Mouse (Mus musculus): ENCODE measurements around the gene Olfr775. TPM values are rescaled to one million over a fixed set of nuclear protein-coding genes. Genes with fewer than 3 reads are reported as not detected.

Olfr775 gene
- not detected in 2 replicates for polyA plus RNA-seq (2015; fragmentation: Nextera tagmentation; extraction: Ambion mirVana)

DNA sequence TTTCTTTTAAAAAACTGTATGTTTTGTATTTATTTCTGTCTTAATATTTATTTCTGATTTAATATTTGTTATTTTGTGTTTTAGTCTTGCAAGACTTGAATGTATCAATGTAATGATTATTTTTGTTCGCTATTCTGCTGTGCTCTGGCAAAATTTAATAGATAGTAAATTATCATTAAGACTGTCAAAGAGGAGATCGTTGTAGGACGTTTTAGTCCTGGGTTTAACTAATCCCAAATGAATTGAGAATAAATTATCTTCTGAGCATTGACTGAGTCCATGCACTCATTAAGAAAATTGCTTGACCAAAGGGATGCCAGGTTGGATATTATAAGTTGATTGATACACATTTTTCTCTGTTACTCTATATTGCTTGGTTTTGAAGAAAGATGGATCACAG lies at the start of gene Olfr775:
Gene Olfr775 (plus strand): TSS at position 301 of the 400 bp plus-strand sequence.
- Histone ChIP-seq H3K4me1 (replicated peaks; ENCODE audit: control insufficient read depth, insufficient read depth, low read length) (no peaks in the 10 kb centered on the region), H3K27me3 (replicated peaks; ENCODE audit: control insufficient read depth, insufficient read depth, low read length) (no peaks in the 10 kb centered on the region), H3K4me2 (ENCODE audit: low read length) (no peak within 1 kb of the TSS), H3K9ac (replicated peaks; ENCODE audit: low read depth, low read length) (no peak within 1 kb of the TSS), H3K4me3 (replicated peaks; ENCODE audit: low read length) (no peak within 1 kb of the TSS), H3K9me3 (ENCODE audit: control insufficient read depth, low read length) (no peaks in the 10 kb centered on the region), H3K36me3 (ENCODE audit: control insufficient read depth, insufficient read depth) (no peaks in the 10 kb centered on the region), H3K27ac (ENCODE audit: low read length) (no peak within 1 kb of the TSS)
- 78% methylated on average over 3 of the region's 3 CpGs for WGBS
- no peak for ATAC-seq

DNA sequence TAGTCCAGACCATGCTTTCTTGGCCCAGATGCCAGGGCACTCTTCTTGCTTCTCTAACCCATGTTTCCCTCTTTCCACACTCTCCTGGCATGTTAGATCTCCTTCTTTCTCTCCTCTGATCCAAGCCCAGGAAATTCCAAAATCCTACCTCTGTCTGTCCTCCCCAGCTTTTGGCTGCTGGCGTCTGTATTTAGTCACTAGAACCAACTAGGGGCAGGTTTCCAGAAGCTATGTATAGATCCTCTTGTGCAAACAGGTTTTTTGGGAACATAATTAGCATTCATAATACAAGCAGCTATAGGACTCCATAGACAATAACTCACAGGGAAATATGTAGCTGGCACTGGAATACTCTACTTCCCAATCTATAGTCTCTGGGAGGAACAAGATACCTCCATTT lies 17.5 kb upstream of the Olfr775 start:
- H3K4me3 ChIP-seq (replicated peaks; ENCODE audit: low read length): no peak overlapping the region
- H3K4me1 ChIP-seq (replicated peaks; ENCODE audit: control insufficient read depth, insufficient read depth, low read length): no peaks in the 10 kb centered on the region
- no peak overlapping the region for H3K4me2 ChIP-seq (ENCODE audit: low read length)
- ATAC-seq: no peak
- H3K27ac ChIP-seq (ENCODE audit: low read length): no peak overlapping the region
- WGBS: 79% methylated on average over 1 of the region's 1 CpGs
- H3K9me3 ChIP-seq (ENCODE audit: control insufficient read depth, low read length): no peaks in the 10 kb centered on the region
- H3K27me3 ChIP-seq (replicated peaks; ENCODE audit: control insufficient read depth, insufficient read depth, low read length): no peaks in the 10 kb centered on the region
- H3K9ac ChIP-seq (replicated peaks; ENCODE audit: low read depth, low read length): no peak overlapping the region
- no peaks in the 10 kb centered on the region for H3K36me3 ChIP-seq (ENCODE audit: control insufficient read depth, insufficient read depth)

DNA sequence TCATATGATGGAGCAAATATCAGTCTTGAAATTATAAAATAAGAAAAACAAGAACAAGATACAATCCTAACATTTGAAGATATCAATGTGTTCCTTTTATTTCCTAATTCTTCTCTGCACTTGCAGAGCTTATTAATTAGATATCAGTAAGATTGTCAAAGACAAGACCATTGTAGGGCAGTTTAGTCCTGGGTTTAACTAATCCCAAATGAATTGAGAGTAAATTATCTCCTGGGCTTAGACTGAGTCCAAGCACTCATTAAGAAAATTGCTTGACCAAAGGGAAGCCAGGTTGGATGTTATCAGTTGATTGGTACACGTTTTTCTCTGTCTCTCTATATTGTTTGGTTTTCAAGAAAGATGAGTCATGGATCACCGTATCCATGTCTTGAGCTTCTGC lies 12.3 kb upstream of the Olfr775 start, which contains the start of gene Olfr774:
Gene Olfr774 (plus strand): TSS at position 301 of the 400 bp plus-strand sequence.
- no peak for ATAC-seq
- Histone ChIP-seq H3K27ac (ENCODE audit: low read length) (no peak within 1 kb of the TSS), H3K27me3 (replicated peaks; ENCODE audit: control insufficient read depth, insufficient read depth, low read length) (no peaks in the 10 kb centered on the region), H3K9ac (replicated peaks; ENCODE audit: low read depth, low read length) (no peak within 1 kb of the TSS), H3K36me3 (ENCODE audit: control insufficient read depth, insufficient read depth) (no peaks in the 10 kb centered on the region), H3K9me3 (ENCODE audit: control insufficient read depth, low read length) (no peaks in the 10 kb centered on the region), H3K4me2 (ENCODE audit: low read length) (no peak within 1 kb of the TSS), H3K4me1 (replicated peaks; ENCODE audit: control insufficient read depth, insufficient read depth, low read length) (no peaks in the 10 kb centered on the region), H3K4me3 (replicated peaks; ENCODE audit: low read length) (no peak within 1 kb of the TSS)
- WGBS: 72% methylated on average over 2 of the region's 2 CpGs

- Histone ChIP-seq H3K9me3 (ENCODE audit: control insufficient read depth, low read length) (no peaks in the 10 kb centered on the region), H3K27ac (ENCODE audit: low read length) (no peak within 1 kb of the TSS), H3K4me3 (replicated peaks; ENCODE audit: low read length) (no peak within 1 kb of the TSS), H3K27me3 (replicated peaks; ENCODE audit: control insufficient read depth, insufficient read depth, low read length) (no peaks in the 10 kb centered on the region), H3K4me1 (replicated peaks; ENCODE audit: control insufficient read depth, insufficient read depth, low read length) (no peaks in the 10 kb centered on the region), H3K4me2 (ENCODE audit: low read length) (no peak within 1 kb of the TSS), H3K36me3 (ENCODE audit: control insufficient read depth, insufficient read depth) (no peaks in the 10 kb centered on the region), H3K9ac (replicated peaks; ENCODE audit: low read depth, low read length) (no peak within 1 kb of the TSS)
- ATAC-seq: no peak
These were observed 10.6 kb downstream of the Olfr775 start, which contains the start of gene Olfr776 for GRCm38 (mm10) chr10:129258827-129259226. Gene Olfr776, plus strand, starts transcription at chr10:129259127.

GRCm38 (mm10) chr10:129271081-129271535 lies 22.9 kb downstream of the Olfr775 start, which contains the start of gene Olfr777:
Gene Olfr777, minus strand, starts transcription at chr10:129271485.
- no peak within 1 kb of the TSS for H3K4me3 ChIP-seq (replicated peaks; ENCODE audit: low read length)
- 93% methylated on average over 2 of the region's 2 CpGs for WGBS
- H3K27me3 ChIP-seq (replicated peaks; ENCODE audit: control insufficient read depth, insufficient read depth, low read length): no peaks in the 10 kb centered on the region
- no peak for ATAC-seq
- H3K4me1 ChIP-seq (replicated peaks; ENCODE audit: control insufficient read depth, insufficient read depth, low read length): no peaks in the 10 kb centered on the region
- H3K36me3 ChIP-seq (ENCODE audit: control insufficient read depth, insufficient read depth): no peaks in the 10 kb centered on the region
- H3K27ac ChIP-seq (ENCODE audit: low read length): no peak within 1 kb of the TSS
- no peak within 1 kb of the TSS for H3K9ac ChIP-seq (replicated peaks; ENCODE audit: low read depth, low read length)
- H3K9me3 ChIP-seq (ENCODE audit: control insufficient read depth, low read length): no peaks in the 10 kb centered on the region
- no peak within 1 kb of the TSS for H3K4me2 ChIP-seq (ENCODE audit: low read length)

Other genes with a start within 250 kb of the Olfr775 start
- gene Olfr763, start 237.6 kb upstream of the Olfr775 start, polyA plus RNA-seq (2015; fragmentation: Nextera tagmentation; extraction: Ambion mirVana): not detected in 2 replicates
- gene Olfr764-ps1, start 208.5 kb upstream of the Olfr775 start, polyA plus RNA-seq (2015; fragmentation: Nextera tagmentation; extraction: Ambion mirVana): not detected in 2 replicates
- not detected in 2 replicates for gene Olfr765, start 198.4 kb upstream of the Olfr775 start, polyA plus RNA-seq (2015; fragmentation: Nextera tagmentation; extraction: Ambion mirVana)
- not detected in 2 replicates for gene Olfr766-ps1, start 179.4 kb upstream of the Olfr775 start, polyA plus RNA-seq (2015; fragmentation: Nextera tagmentation; extraction: Ambion mirVana)
- not detected in 2 replicates for gene Olfr767, start 165.5 kb upstream of the Olfr775 start, polyA plus RNA-seq (2015; fragmentation: Nextera tagmentation; extraction: Ambion mirVana)
- not detected in 2 replicates for gene Olfr768, start 149.0 kb upstream of the Olfr775 start, polyA plus RNA-seq (2015; fragmentation: Nextera tagmentation; extraction: Ambion mirVana)
- not detected in 2 replicates for gene Olfr769, start 130.6 kb upstream of the Olfr775 start, polyA plus RNA-seq (2015; fragmentation: Nextera tagmentation; extraction: Ambion mirVana)
- gene Olfr770, start 109.4 kb upstream of the Olfr775 start, polyA plus RNA-seq (2015; fragmentation: Nextera tagmentation; extraction: Ambion mirVana): not detected in 2 replicates
- not detected in 2 replicates for gene Olfr771, start 83.7 kb upstream of the Olfr775 start, polyA plus RNA-seq (2015; fragmentation: Nextera tagmentation; extraction: Ambion mirVana)
- gene Olfr772, start 70.5 kb upstream of the Olfr775 start, polyA plus RNA-seq (2015; fragmentation: Nextera tagmentation; extraction: Ambion mirVana): not detected in 2 replicates
- gene Olfr773, start 61.0 kb upstream of the Olfr775 start, polyA plus RNA-seq (2015; fragmentation: Nextera tagmentation; extraction: Ambion mirVana): not detected in 2 replicates
- not detected in 2 replicates for gene Olfr774, start 12.2 kb upstream of the Olfr775 start, polyA plus RNA-seq (2015; fragmentation: Nextera tagmentation; extraction: Ambion mirVana)
- gene Olfr776, start 10.7 kb downstream of the Olfr775 start, polyA plus RNA-seq (2015; fragmentation: Nextera tagmentation; extraction: Ambion mirVana): not detected in 2 replicates
- 0.09 TPM in 1 of 2 replicates, not detected in the other for gene Olfr777, start 23.1 kb downstream of the Olfr775 start, polyA plus RNA-seq (2015; fragmentation: Nextera tagmentation; extraction: Ambion mirVana)
- gene Olfr780, start 69.7 kb downstream of the Olfr775 start, polyA plus RNA-seq (2015; fragmentation: Nextera tagmentation; extraction: Ambion mirVana): not detected in 2 replicates
- gene Olfr781, start 80.4 kb downstream of the Olfr775 start, polyA plus RNA-seq (2015; fragmentation: Nextera tagmentation; extraction: Ambion mirVana): not detected in 2 replicates
- gene Olfr782, start 100.4 kb downstream of the Olfr775 start, polyA plus RNA-seq (2015; fragmentation: Nextera tagmentation; extraction: Ambion mirVana): not detected in 2 replicates
- gene Olfr784, start 135.7 kb downstream of the Olfr775 start, polyA plus RNA-seq (2015; fragmentation: Nextera tagmentation; extraction: Ambion mirVana): 0.07 and 0.15 TPM in 2 replicates
- not detected in 2 replicates for gene Olfr785, start 157.0 kb downstream of the Olfr775 start, polyA plus RNA-seq (2015; fragmentation: Nextera tagmentation; extraction: Ambion mirVana)
- gene Olfr786, start 178.9 kb downstream of the Olfr775 start, polyA plus RNA-seq (2015; fragmentation: Nextera tagmentation; extraction: Ambion mirVana): not detected in 2 replicates
- gene Olfr787, start 213.4 kb downstream of the Olfr775 start, polyA plus RNA-seq (2015; fragmentation: Nextera tagmentation; extraction: Ambion mirVana): not detected in 2 replicates
- gene Olfr788, start 222.6 kb downstream of the Olfr775 start, polyA plus RNA-seq (2015; fragmentation: Nextera tagmentation; extraction: Ambion mirVana): not detected in 2 replicates
- gene Olfr789, start 236.3 kb downstream of the Olfr775 start, polyA plus RNA-seq (2015; fragmentation: Nextera tagmentation; extraction: Ambion mirVana): not detected in 2 replicates